Mouse (Mus musculus) retina, adult 2 months (tissue): ENCODE data around the gene Olfr159.
"Not testable (repeated sequence)": the region's sequence is repeated elsewhere in the genome, so short reads cannot be mapped to it uniquely, and the experiment has no call there.

ENCODE experiments used
- DNase-seq: peaks from one replicate; pipeline ENCODE4 v3.0.0-alpha.2; 2012; ENCODE audit warnings: low read depth, low spot score

Olfr159 gene

GRCm38 (mm10) chr4:43770909-43771308, at the start of gene Olfr159:
Gene Olfr159 (minus strand): TSS chr4:43771009.
- no peak for DNase-seq

GRCm38 (mm10) chr4:43798936-43799335, 28.1 kb upstream of the Olfr159 start:
- no peak for DNase-seq

- DNase-seq, result not testable (repeated sequence)
Measured at GRCm38 (mm10) chr4:43795844-43796243, 25.0 kb upstream of the Olfr159 start.

- no peak for DNase-seq
Measured at GRCm38 (mm10) chr4:43795296-43795695, 24.5 kb upstream of the Olfr159 start.

GRCm38 (mm10) chr4:43772304-43772703, 1.5 kb upstream of the Olfr159 start:
- no peak for DNase-seq

GRCm38 (mm10) chr4:43771626-43772025, 817 bp upstream of the Olfr159 start:
- no peak for DNase-seq

GRCm38 (mm10) chr4:43769374-43769773, 1.4 kb downstream of the Olfr159 start:
- DNase-seq, result no peak

GRCm38 (mm10) chr4:43768341-43768740, 2.5 kb downstream of the Olfr159 start:
- DNase-seq, result no peak

- DNase-seq, result peak; percentile 22
Measured at GRCm38 (mm10) chr4:43763410-43763809, 7.4 kb downstream of the Olfr159 start.

- no peak for DNase-seq
Measured at GRCm38 (mm10) chr4:43761336-43761735, 9.5 kb downstream of the Olfr159 start.

- peak; percentile 4 for DNase-seq
Measured at GRCm38 (mm10) chr4:43760460-43760859, 10.3 kb downstream of the Olfr159 start.

GRCm38 (mm10) chr4:43759571-43760418, 11.0 kb downstream of the Olfr159 start:
- DNase-seq, result no peak

GRCm38 (mm10) chr4:43757213-43757612, 13.6 kb downstream of the Olfr159 start:
- no peak for DNase-seq

- DNase-seq, result no peak
Measured at GRCm38 (mm10) chr4:43745187-43745586, 25.6 kb downstream of the Olfr159 start.

GRCm38 (mm10) chr4:43743099-43743498, 27.7 kb downstream of the Olfr159 start:
- no peak for DNase-seq

- no peak for DNase-seq
Measured at GRCm38 (mm10) chr4:43742637-43743036, 28.2 kb downstream of the Olfr159 start.

GRCm38 (mm10) chr4:43741526-43741925, 29.3 kb downstream of the Olfr159 start:
- DNase-seq, result no peak

GRCm38 (mm10) chr4:43738989-43739674, 31.7 kb downstream of the Olfr159 start:
- DNase-seq, result no peak

GRCm38 (mm10) chr4:43737144-43737543, 33.7 kb downstream of the Olfr159 start:
- no peak for DNase-seq

GRCm38 (mm10) chr4:43733186-43733585, 37.6 kb downstream of the Olfr159 start:
- no peak for DNase-seq

GRCm38 (mm10) chr4:43732171-43732570, 38.6 kb downstream of the Olfr159 start:
- no peak for DNase-seq

- DNase-seq, result no peak
Measured at GRCm38 (mm10) chr4:43730750-43731297, 40.0 kb downstream of the Olfr159 start.
